Mouse (Mus musculus): ENCODE results near the gene Cav3. TPM values are rescaled to one million over a fixed set of nuclear protein-coding genes. Genes with fewer than 3 reads are reported as not detected.
A peak's percentile ranks its signal among the peaks of the same experiment; 100 is the strongest.

The Cav3 gene
- total RNA-seq, 1 experiment from 2014 or later = not detected

DNA sequence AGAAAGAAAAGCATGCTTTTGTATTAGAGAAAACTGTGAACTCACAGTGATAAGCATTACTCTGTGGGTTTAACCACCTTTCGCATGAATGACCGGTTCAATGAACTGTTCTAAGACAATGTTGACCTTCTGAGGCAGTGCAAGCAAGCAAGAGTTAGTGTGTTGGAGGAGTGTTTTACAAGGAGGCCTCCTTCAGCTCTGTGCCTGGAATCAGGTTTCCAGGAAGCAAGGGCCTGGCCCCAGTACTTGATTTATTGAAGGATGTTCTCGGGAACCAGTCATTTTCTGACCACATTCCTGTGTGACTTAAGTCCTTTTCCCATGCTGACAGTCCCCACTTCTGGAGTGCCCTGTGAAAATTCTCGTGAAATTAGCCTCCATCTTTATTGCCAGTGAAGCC lies 35.9 kb downstream of the Cav3 start:
- DNase-seq = no peak

- no peak for DNase-seq
Observed at GRCm38 (mm10) chr6:112496291-112497060, 37.2 kb downstream of the Cav3 start.

GRCm38 (mm10) chr6:112497456-112497855 lies 38.2 kb downstream of the Cav3 start:
- DNase-seq = no peak

- no peak for DNase-seq
Observed at GRCm38 (mm10) chr6:112498716-112499115, 39.4 kb downstream of the Cav3 start.

GRCm38 (mm10) chr6:112499456-112499855 lies 40.2 kb downstream of the Cav3 start:
- DNase-seq = no peak

- DNase-seq = peak; percentile 78
Observed at GRCm38 (mm10) chr6:112501156-112501555, 41.9 kb downstream of the Cav3 start.

DNA sequence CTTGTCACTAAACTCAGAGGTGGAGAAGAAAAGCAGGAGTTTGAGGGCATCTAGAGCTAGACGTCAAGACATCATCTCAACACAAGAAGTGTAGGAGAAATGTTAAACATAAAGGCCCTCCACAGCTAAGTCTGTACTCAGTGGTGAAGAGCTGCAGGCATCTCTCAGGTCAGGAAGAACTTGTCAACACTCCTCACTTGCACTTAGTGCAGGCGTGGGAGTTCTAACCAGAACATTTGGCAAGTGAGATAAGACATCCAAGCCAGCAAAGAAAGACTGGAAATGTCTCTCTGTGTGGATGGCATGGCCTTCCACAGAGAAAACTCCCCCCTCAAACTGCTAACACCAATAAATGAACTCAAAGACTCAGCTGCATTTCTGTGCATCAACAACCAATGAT lies 48.3 kb downstream of the Cav3 start:
- DNase-seq = no peak

- DNase-seq = no peak
Observed at GRCm38 (mm10) chr6:112509590-112510131, 50.4 kb downstream of the Cav3 start.

DNA sequence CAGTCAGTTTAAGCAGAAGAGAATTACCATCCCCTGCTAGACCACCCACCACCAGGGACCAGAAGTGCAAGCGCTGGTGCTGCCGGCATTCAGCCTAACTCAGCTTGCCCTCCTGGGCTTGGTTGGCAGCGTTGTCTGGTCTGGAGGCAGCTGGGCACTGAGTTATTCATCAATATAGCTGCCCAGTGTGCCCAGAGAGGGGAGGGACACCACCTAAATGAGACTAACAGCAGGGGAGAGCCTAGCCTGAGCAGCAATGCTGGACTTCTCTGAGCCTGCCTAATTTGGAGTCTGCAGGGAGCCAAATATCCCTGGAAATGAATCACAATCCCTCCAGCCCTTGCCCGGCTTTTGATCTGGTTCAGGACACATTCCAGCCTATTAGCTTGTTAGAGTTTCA lies 51.0 kb downstream of the Cav3 start:
- no peak for DNase-seq

DNA sequence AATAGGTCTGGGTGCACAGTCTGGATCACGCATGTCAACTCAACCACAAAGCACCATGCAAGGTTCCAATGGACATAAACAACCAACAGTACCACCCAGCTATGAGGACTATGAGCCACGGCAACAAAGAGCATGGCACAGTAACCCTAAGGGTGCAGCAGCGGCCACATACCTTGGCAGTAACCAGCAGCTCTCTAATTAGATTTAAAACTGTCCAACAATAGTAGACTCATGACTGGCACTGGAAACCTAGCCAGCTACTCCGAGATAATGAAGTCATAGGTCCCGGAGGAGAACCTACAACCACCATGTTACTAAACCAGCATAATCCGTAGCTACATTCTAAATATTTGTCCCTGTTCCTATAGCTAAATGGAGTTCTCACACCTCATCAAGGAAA lies 55.3 kb downstream of the Cav3 start:
- DNase-seq = no peak

DNA sequence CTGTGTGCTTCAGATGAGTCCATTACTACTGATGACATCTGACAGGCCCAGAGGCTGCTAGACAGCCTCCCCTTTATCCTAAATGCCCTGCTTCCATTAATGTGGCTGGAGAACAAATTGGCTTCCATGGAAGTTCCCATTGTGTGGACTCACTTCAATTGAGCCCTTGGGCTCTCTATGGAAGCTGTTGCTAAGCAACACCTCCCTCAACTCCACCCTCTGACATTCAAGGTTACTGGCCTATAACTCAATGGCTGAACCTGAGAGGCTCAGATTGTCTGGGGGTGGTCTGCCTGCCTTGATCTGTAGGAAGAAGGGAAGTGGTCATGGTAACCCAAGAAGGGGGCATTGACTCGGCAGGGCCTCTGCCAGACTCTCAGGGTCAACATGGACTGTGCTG lies 57.2 kb downstream of the Cav3 start:
- DNase-seq = no peak

DNA sequence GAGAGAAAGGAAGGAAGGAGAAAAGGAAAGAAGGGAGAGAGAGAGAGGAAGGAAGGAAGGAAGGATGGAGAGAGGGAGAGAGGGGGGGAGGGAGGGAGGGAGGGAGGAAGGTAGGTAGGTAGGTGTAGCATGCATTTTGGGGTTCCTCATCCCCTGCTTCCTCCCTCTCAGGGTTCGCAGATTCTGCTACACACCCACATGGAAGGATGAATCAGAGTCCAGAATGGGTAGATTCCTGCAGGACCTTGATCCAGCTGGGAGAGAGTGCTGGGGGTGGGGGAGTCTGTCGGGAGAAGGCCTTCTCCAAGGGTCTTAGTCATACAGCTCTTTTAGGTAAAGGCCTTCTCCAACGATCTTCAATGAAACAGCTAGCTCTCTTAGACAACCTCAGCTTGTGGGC lies 58.3 kb downstream of the Cav3 start:
- no peak for DNase-seq

DNA sequence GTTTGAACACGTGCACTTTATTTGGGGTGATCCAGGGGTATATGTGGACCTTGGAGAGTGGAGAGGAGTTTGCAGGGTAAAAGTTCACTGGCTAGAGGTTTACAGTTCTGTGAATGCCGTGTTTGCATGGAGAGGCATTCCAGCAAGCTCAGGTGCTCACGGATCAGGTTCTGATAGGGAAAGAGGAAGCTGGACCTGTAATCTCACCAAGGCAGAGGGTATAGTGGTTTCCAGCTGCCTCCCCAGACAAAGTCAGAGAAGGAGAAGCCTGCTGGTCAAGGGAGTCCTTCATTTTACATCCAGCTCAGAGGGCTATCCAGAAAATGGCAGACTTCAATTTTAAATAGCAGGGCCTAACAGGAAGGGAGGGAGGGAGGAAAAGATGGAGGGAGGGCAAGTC lies 58.7 kb downstream of the Cav3 start:
- DNase-seq = no peak

Other genes starting within 250 kb of the Cav3 start
- gene Lmcd1, start 185.7 kb upstream of the Cav3 start, total RNA-seq (2021) = 4.6 and 5.6 TPM in 2 replicates
- 33.7 and 44.9 TPM in 2 replicates for gene Ssu2, start 71.5 kb upstream of the Cav3 start, total RNA-seq (2021)
- 292 and 436 TPM in 2 replicates for gene Oxtr, start 30.4 kb downstream of the Cav3 start, total RNA-seq (2021)
- gene Rad18, start 237.2 kb downstream of the Cav3 start, total RNA-seq (2021) = 10.7 and 11.2 TPM in 2 replicates